8 mouse cellular contexts compared by ENCODE assay signal in the genomic region with DNA sequence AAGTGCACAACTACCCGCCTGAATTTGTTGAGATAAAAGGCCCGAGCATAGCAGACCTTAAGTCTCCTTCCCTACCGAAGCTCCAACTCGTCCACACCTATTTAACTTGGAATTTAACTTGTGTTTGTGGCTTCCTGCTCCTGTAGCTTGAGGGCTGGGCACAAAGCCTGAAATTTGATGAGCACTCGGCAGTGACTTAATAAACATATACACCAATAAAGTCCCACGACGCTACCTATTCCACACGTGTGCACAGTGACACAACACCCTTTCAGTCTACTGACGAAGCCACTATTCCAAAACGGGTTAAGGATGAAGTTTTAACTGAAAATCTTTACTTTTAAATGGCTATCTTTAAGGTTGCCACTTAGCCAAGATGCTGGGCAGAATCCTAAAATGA. TPM values are rescaled to one million over a fixed set of nuclear protein-coding genes. Genes with fewer than 3 reads are reported as not detected.
DNase-seq lines count a peak whose midpoint lies in the region; ATAC-seq and TF ChIP-seq lines count a peak whose summit lies in the region.

No protein-coding gene starts in this region.

- DNase-seq in gastrocnemius, adult 2 months = no peak
- no peak for DNase-seq in gastrocnemius, adult 18-20 months (ENCODE audit: low spot score)
- peak; percentile 44 for DNase-seq in A20 (ENCODE audit: low read depth, low spot score)
- DNase-seq in forebrain, embryonic 14.5 days (ENCODE audit: low spot score) = no peak
- no peak for DNase-seq in embryo, embryonic 10 days (ENCODE audit: low spot score)
- DNase-seq in right cerebral cortex, postnatal 25 days = no peak
- DNase-seq in urinary bladder, postnatal 36 days (ENCODE audit: low spot score in 2 of 2) = no peak

- peaks cover 35% of the 10 kb centered on the region for H3K36me3 ChIP-seq in forebrain, embryonic 14.5 days (ENCODE audit: control insufficient read depth, insufficient read depth, low read length)
- H3K36me3 ChIP-seq in liver, embryonic 15.5 days (replicated peaks) = peaks cover 36% of the 10 kb centered on the region

- peaks cover 12% of the 10 kb centered on the region for H3K4me1 ChIP-seq in forebrain, embryonic 14.5 days (ENCODE audit: control insufficient read depth, insufficient read depth, low read length)
- peaks cover 28% of the 10 kb centered on the region for H3K4me1 ChIP-seq in liver, embryonic 15.5 days (replicated peaks)

- TF ChIP-seq CTCF in gastrocnemius, adult 2 months (IDR thresholded peaks at IDR 0.05) = no peak

- ATAC-seq in forebrain, embryonic 14.5 days = no peak
- ATAC-seq in liver, embryonic 15.5 days (ENCODE audit: insufficient read depth) = no peak

- intact Hi-C loops in gastrocnemius, adult 2 months (cut with DNase I) = loop anchor here (10.0 kb wide), 1 partner anchor 673 kb away; a partner anchor contains a TSS

- no peaks in the 10 kb centered on the region for H3K9me3 ChIP-seq in forebrain, embryonic 14.5 days (replicated peaks; ENCODE audit: control insufficient read depth, low read length)
- no peaks in the 10 kb centered on the region for H3K9me3 ChIP-seq in liver, embryonic 15.5 days (replicated peaks)

- peak overlapping the region; percentile 91 for H3K27ac ChIP-seq in gastrocnemius, adult 2 months
- H3K27ac ChIP-seq in forebrain, embryonic 14.5 days (ENCODE audit: low read depth, low read length) = no peak overlapping the region
- H3K27ac ChIP-seq in liver, embryonic 15.5 days (replicated peaks) = peak overlapping the region; percentile 66

- H3K4me2 ChIP-seq in forebrain, embryonic 14.5 days (ENCODE audit: low read length) = peak overlapping the region; percentile 77
- H3K4me2 ChIP-seq in liver, embryonic 15.5 days = peak overlapping the region; percentile 99

- H3K27me3 ChIP-seq in forebrain, embryonic 14.5 days (replicated peaks; ENCODE audit: control insufficient read depth, insufficient read depth, low read length) = no peaks in the 10 kb centered on the region
- H3K27me3 ChIP-seq in liver, embryonic 15.5 days = no peaks in the 10 kb centered on the region

- 11% methylated on average over 10 of the region's 10 CpGs for WGBS in forebrain, embryonic 14.5 days
- WGBS in liver, embryonic 15.5 days (ENCODE audit: insufficient replicate concordance) = 1% methylated on average over 10 of the region's 10 CpGs

- peak overlapping the region; percentile 97 for H3K4me3 ChIP-seq in gastrocnemius, adult 2 months
- H3K4me3 ChIP-seq in forebrain, embryonic 14.5 days (ENCODE audit: low read depth, low read length) = peak overlapping the region; percentile 58
- H3K4me3 ChIP-seq in liver, embryonic 15.5 days (replicated peaks) = peak overlapping the region; percentile 78

- peak overlapping the region; percentile 73 for H3K9ac ChIP-seq in forebrain, embryonic 14.5 days (ENCODE audit: low read length)
- H3K9ac ChIP-seq in liver, embryonic 15.5 days = peak overlapping the region; percentile 68

RNA-seq across cellular contexts. Expression of a gene that starts 0.7 kb away (rescaled TPM):
- total RNA-seq in gastrocnemius, adult 2 months (2021) = 1 to 10 TPM; 6.6 to 8.9 TPM
- total RNA-seq in gastrocnemius, adult 18-20 months (2021) = 1 to 10 TPM; 7.1 to 8.5 TPM
- polyA plus RNA-seq in forebrain, embryonic 14.5 days (2014; fragmentation: Nextera tagmentation; extraction: Ambion mirVana) = 10.2 and 11.6 TPM in 2 replicates
- polyA plus RNA-seq in liver, embryonic 15.5 days (2015; fragmentation: Nextera tagmentation; extraction: Ambion mirVana) = 8.5 and 9.1 TPM in 2 replicates

RNA-seq across cellular contexts. Expression of a gene that starts 22.7 kb away (rescaled TPM):
- 10 to 100 TPM; 18.3 to 21.1 TPM for total RNA-seq in gastrocnemius, adult 2 months (2021)
- total RNA-seq in gastrocnemius, adult 18-20 months (2021) = 10 to 100 TPM; 16.8 to 20.9 TPM
- polyA plus RNA-seq in forebrain, embryonic 14.5 days (2014; fragmentation: Nextera tagmentation; extraction: Ambion mirVana) = 52.3 and 64.6 TPM in 2 replicates
- polyA plus RNA-seq in liver, embryonic 15.5 days (2015; fragmentation: Nextera tagmentation; extraction: Ambion mirVana) = 11.4 and 14.6 TPM in 2 replicates
